Mouse (Mus musculus): Measurements from ENCODE around the gene Tmem170b. TPM values are rescaled to one million over a fixed set of nuclear protein-coding genes. Genes with fewer than 3 reads are reported as not detected.

Gene Tmem170b
- polyA plus RNA-seq, 1 experiment from 2014 or later = 4.9 TPM

DNA sequence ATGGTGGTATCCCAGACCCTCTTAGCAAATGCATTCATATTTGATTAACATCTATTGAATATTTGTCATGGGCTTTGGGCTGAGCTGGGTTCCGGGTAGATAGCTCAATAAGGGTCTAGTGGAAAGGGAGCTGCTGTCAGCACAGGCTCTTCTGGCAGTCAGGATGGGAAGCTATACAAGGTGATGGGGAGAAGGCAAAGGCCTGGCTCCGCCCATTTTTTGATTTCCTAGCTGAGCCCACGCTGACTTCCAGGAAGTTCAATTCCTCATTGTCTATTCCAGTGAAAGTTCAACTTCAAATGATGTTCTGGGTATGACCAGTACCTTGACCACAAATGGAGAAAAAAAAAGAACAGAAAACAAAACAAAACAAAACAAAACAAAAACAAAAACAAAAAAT lies 69.8 kb downstream of the Tmem170b start:
- Histone ChIP-seq H3K27me3 (ENCODE audit: control insufficient read depth, insufficient read depth, low read length) (no peaks in the 10 kb centered on the region), H3K36me3 (ENCODE audit: control insufficient read depth, insufficient read depth, low read length) (no peaks in the 10 kb centered on the region), H3K9ac (ENCODE audit: low read length) (no peak overlapping the region), H3K4me2 (replicated peaks; ENCODE audit: low read depth) (no peak overlapping the region), H3K4me3 (ENCODE audit: low read depth, low read length) (no peak overlapping the region), H3K9me3 (ENCODE audit: control insufficient read depth, low read length) (no peaks in the 10 kb centered on the region), H3K4me1 (replicated peaks; ENCODE audit: control insufficient read depth, insufficient read depth) (no peaks in the 10 kb centered on the region), H3K27ac (replicated peaks) (no peak overlapping the region)
- 92% methylated on average over 3 of the region's 3 CpGs for WGBS
- ATAC-seq (ENCODE audit: low FRiP score, low TSS enrichment) (no peak), DNase-seq (ENCODE audit: low spot score) (no peak)
- no peak for TF ChIP-seq CTCF (IDR thresholded peaks at IDR 0.05; ENCODE audit: low read depth)
- no peak for TF ChIP-seq EP300 (optimal IDR thresholded peaks at IDR 0.05)

DNA sequence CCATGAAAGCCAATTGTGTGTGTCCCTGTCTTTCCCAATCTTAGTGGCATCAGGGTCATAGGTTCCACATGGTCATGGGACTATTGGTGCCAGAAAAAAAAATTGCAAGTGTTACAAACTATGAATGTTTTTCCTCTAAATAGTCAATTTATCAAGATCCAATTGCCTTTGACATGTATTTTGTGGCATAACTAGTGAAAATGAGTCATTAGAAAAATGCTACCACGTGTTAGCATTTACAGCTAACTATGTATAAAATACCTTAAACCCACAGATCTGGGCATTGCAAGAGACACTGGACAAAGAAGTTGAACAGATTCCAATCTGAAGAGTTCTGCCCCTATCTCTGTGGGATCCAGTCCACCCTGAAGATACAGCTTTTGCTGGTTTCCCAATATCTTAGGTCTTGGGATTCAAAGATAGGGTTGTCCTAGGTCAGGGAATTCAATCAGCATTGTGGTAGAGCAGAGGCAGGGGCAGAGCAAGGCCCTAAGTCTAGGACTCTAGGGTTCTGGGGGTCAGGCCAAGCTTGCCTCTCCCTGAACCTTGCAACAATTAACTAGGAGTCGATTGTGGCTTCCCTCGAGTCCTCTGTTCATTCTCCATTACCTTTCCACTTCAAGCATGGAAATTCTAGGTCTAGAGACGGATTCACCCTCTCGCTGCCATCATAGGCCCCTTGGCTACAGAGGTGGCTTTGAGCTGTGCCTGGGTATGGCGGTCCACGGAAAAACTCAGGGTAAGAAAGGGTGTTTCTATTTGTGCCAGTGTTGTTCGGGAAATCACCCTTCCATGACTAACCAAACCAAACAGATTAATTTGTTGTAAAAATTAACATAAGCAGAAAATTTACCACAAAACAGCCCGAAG lies 70.5 kb downstream of the Tmem170b start:
- no peaks in the 10 kb centered on the region for H3K4me1 ChIP-seq (replicated peaks; ENCODE audit: control insufficient read depth, insufficient read depth)
- H3K4me3 ChIP-seq (ENCODE audit: low read depth, low read length) = no peak overlapping the region
- no peaks in the 10 kb centered on the region for H3K9me3 ChIP-seq (ENCODE audit: control insufficient read depth, low read length)
- no peaks in the 10 kb centered on the region for H3K27me3 ChIP-seq (ENCODE audit: control insufficient read depth, insufficient read depth, low read length)
- ATAC-seq (ENCODE audit: low FRiP score, low TSS enrichment) = no peak
- H3K9ac ChIP-seq (ENCODE audit: low read length) = no peak overlapping the region
- 81% methylated on average over 9 of the region's 9 CpGs for WGBS
- no peak overlapping the region for H3K4me2 ChIP-seq (replicated peaks; ENCODE audit: low read depth)
- no peak overlapping the region for H3K27ac ChIP-seq (replicated peaks)
- DNase-seq (ENCODE audit: low spot score) = no peak
- H3K36me3 ChIP-seq (ENCODE audit: control insufficient read depth, insufficient read depth, low read length) = no peaks in the 10 kb centered on the region
- TF ChIP-seq CTCF (IDR thresholded peaks at IDR 0.05; ENCODE audit: low read depth) (no peak), EP300 (optimal IDR thresholded peaks at IDR 0.05) (no peak)

DNA sequence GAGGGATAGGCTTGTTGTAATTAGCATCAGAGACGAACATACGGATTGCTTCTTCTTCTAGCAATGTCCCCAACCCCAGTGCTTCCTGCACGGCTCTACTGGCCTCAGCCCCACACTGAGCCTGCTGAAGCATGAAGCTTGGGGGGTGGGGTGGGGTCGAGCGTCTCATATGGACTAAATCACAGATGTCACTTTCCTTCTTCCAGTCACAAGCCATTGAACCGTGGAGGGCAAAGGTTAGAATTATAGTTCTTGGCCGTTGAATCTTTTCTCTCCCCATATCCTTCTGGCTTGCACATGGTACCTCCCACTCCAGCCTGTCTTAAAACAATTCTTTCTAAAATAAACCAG lies 71.1 kb downstream of the Tmem170b start:
- no peak for ATAC-seq (ENCODE audit: low FRiP score, low TSS enrichment)
- DNase-seq (ENCODE audit: low spot score) = no peak

DNA sequence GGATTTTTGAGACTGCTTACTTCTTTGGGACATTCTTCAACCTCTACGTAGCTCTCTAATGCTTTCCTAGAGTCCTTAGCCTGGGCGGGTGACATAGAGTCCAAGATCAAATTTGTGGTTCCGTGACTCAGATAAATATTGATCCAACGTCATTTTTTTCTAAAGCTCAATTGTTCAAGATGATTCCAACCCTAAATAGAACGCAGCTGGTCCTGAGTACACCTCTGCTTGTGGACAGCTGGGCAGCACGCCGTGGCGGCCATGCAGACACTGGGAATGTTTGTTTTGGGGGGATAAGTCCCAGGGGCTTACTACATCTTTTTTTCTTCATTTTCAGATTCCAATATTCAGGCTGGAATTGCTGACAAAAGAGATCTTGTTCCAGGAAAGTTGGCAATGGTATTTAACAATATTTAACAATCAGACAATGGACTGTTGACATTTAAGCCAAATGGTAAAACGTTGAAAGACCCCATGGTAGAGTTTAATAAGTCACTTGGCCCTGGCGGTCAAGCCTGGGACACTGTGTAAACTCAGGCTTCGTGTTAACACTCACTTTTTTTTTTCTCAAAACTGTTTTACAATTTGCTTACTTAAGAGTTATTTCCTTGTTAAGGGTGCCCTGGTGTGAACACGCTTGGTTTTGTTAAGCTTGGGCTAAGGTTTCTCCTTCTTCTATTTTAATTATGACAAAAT lies 75.3 kb downstream of the Tmem170b start:
- no peaks in the 10 kb centered on the region for H3K36me3 ChIP-seq (ENCODE audit: control insufficient read depth, insufficient read depth, low read length)
- no peak overlapping the region for H3K4me2 ChIP-seq (replicated peaks; ENCODE audit: low read depth)
- H3K4me1 ChIP-seq (replicated peaks; ENCODE audit: control insufficient read depth, insufficient read depth) = no peaks in the 10 kb centered on the region
- 0 out of 2 replicates have a peak, but pooled peaks have one; percentile 26 for ATAC-seq (ENCODE audit: low FRiP score, low TSS enrichment)
- H3K4me3 ChIP-seq (ENCODE audit: low read depth, low read length) = no peak overlapping the region
- WGBS = 32% methylated on average over 12 of the region's 12 CpGs
- H3K27me3 ChIP-seq (ENCODE audit: control insufficient read depth, insufficient read depth, low read length) = no peaks in the 10 kb centered on the region
- no peaks in the 10 kb centered on the region for H3K9me3 ChIP-seq (ENCODE audit: control insufficient read depth, low read length)
- no peak overlapping the region for H3K27ac ChIP-seq (replicated peaks)
- no peak overlapping the region for H3K9ac ChIP-seq (ENCODE audit: low read length)
- DNase-seq (ENCODE audit: low spot score) = no peak
- no peak for TF ChIP-seq CTCF (IDR thresholded peaks at IDR 0.05; ENCODE audit: low read depth)
- no peak for TF ChIP-seq EP300 (optimal IDR thresholded peaks at IDR 0.05)

More for the DNA sequence above, 71.1 kb downstream of the Tmem170b start:
- Histone ChIP-seq H3K9me3 (ENCODE audit: control insufficient read depth, low read length) (no peaks in the 10 kb centered on the region), H3K36me3 (ENCODE audit: control insufficient read depth, insufficient read depth, low read length) (no peaks in the 10 kb centered on the region), H3K4me2 (replicated peaks; ENCODE audit: low read depth) (no peak overlapping the region), H3K27me3 (ENCODE audit: control insufficient read depth, insufficient read depth, low read length) (no peaks in the 10 kb centered on the region), H3K4me3 (ENCODE audit: low read depth, low read length) (no peak overlapping the region), H3K9ac (ENCODE audit: low read length) (no peak overlapping the region), H3K27ac (replicated peaks) (no peak overlapping the region), H3K4me1 (replicated peaks; ENCODE audit: control insufficient read depth, insufficient read depth) (no peaks in the 10 kb centered on the region)
- WGBS = 56% methylated on average over 7 of the region's 7 CpGs
- no peak for TF ChIP-seq CTCF (IDR thresholded peaks at IDR 0.05; ENCODE audit: low read depth)
- TF ChIP-seq EP300 (optimal IDR thresholded peaks at IDR 0.05) = no peak

DNA sequence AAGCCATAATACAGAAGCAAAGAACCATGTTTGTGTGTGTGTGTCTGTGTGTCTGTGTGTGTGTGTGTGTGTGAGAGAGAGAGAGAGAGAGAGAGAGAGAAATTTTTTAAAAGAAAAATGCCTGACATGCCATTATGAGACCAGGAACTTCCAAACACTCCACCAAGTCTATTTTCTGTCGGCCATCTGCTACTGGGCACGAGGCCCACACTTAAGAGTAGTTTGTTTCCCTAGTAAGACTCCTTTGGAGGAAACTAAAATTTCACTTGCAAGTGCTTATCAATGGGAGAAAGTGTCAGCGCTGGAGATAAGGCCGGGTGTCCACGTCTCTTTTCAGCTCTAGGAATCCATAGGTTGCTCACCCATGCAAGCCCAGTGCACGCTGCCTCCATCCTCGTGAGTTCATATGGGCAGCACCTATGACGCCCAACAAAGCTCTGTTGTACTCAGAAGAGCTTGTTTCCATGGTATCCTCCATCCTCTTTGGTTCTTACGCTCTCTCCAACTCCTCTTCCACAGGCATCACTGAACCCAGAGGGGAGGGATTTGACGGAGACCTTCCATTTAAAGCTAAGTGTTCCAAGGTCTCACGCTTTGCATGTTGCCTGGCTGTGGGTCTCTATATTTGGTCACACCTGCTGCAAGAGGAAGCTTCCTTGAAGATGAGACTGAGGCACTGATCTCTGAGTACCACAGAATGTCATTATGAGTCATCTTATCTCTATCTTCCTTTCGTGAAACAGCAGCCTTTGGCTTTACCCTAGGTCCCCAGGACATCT lies 76.8 kb downstream of the Tmem170b start:
- Histone ChIP-seq H3K4me3 (ENCODE audit: low read depth, low read length) (no peak overlapping the region), H3K36me3 (ENCODE audit: control insufficient read depth, insufficient read depth, low read length) (no peaks in the 10 kb centered on the region), H3K9me3 (ENCODE audit: control insufficient read depth, low read length) (no peaks in the 10 kb centered on the region), H3K27me3 (ENCODE audit: control insufficient read depth, insufficient read depth, low read length) (no peaks in the 10 kb centered on the region), H3K4me1 (replicated peaks; ENCODE audit: control insufficient read depth, insufficient read depth) (no peaks in the 10 kb centered on the region), H3K27ac (replicated peaks) (no peak overlapping the region), H3K9ac (ENCODE audit: low read length) (no peak overlapping the region), H3K4me2 (replicated peaks; ENCODE audit: low read depth) (no peak overlapping the region)
- WGBS = 79% methylated on average over 12 of the region's 12 CpGs
- DNase-seq (ENCODE audit: low spot score) = no peak
- ATAC-seq (ENCODE audit: low FRiP score, low TSS enrichment) = no peak
- TF ChIP-seq EP300 (optimal IDR thresholded peaks at IDR 0.05) (no peak), CTCF (IDR thresholded peaks at IDR 0.05; ENCODE audit: low read depth) (no peak)

All from stomach, postnatal 0 days (tissue).